Mouse (Mus musculus) brain, embryonic 14.5 days (tissue): Measurements from ENCODE around the gene Zfp423. TPM values are rescaled to one million over a fixed set of nuclear protein-coding genes. Genes with fewer than 3 reads are reported as not detected.

Experiments used
- DNase-seq: peaks from one replicate; pipeline ENCODE4 v3.0.0-alpha.2; 2011; ENCODE audit warnings: low read depth
- CTCF ChIP-seq: fragments of 200-500 bp; IDR thresholded peaks from 2 replicates; pipeline ENCODE4 v1.5.1; 2012; ENCODE audit warnings: inconsistent platforms, mild to moderate bottlenecking, moderate library complexity, borderline replicate concordance; ENCODE audit not compliant: insufficient read depth, insufficient read length; ENCODE audit errors: extremely low read depth
- POLR2A ChIP-seq: fragments of 200-500 bp; IDR thresholded peaks from 2 replicates; pipeline ENCODE4 v1.6.1; 2012; ENCODE audit warnings: mild to moderate bottlenecking, inconsistent platforms, borderline replicate concordance; ENCODE audit not compliant: poor library complexity, insufficient read depth, insufficient read length, severe bottlenecking; ENCODE audit errors: extremely low read depth
- polyA plus RNA-seq: library from polyadenylated mRNA; depleted of rRNA; stranded (reverse); fragments of >200 nt; gene quantifications from 2 replicates; pipeline ENCODE4 v1.2.3, GENCODE M21; 2012

Zfp423 gene
- polyA plus RNA-seq, 1 experiment = 113 TPM

DNA sequence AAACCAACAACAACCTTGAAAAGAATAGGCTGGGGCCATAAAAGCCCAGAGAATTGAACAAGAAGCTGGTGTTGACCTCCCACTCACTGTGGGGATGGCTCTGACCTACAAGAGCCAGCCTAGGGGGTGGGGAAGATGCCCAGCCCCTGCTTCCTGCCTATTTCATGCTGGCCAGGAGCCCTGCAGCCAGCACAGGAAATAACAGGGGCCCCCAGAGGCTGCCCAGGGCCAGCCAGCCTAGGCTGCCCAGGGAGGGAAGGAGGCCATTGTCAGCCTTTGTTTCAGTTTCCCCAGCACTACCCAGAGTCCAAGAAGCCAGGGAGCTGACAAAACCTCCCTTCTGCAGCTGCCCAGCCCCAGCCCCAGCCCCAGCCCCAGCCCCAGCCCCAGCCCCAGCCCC is 67.5 kb downstream of the Zfp423 start:
- TF ChIP-seq POLR2A = no peak
- no peak for TF ChIP-seq CTCF
- DNase-seq = peak; percentile 35

- peak; percentile 47 for DNase-seq
Measured at GRCm38 (mm10) chr8:87887956-87888355, 71.4 kb downstream of the Zfp423 start.

DNA sequence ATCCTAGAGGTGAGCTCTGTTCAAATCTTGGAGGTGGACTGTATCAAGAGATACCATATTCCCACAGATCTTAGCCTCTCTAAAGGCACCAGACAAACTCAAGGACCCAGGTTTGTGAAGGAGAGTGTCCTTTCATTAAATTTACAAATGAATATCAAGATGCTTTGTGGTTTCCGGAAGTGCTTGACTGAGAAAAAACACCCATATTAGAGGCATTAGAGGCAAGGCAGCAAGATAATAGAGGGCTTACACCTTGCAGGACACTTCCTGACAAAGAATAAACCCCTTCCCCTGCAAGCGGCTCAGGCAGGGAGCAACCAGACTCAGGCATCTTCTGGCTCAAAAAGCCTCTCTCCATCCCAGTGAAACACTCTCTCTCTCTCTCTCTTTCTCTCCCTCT is 78.3 kb downstream of the Zfp423 start:
- no peak for DNase-seq
- TF ChIP-seq POLR2A (no peak), CTCF (no peak)

More at GRCm38 (mm10) chr8:87887956-87888355, 71.4 kb downstream of the Zfp423 start:
- no peak for TF ChIP-seq POLR2A
- TF ChIP-seq CTCF = no peak

GRCm38 (mm10) chr8:87875852-87876251 is 83.5 kb downstream of the Zfp423 start:
- TF ChIP-seq POLR2A (no peak), CTCF (no peak)
- DNase-seq = no peak

GRCm38 (mm10) chr8:87875452-87875851 is 83.9 kb downstream of the Zfp423 start:
- DNase-seq = peak; percentile 82
- TF ChIP-seq CTCF = no peak
- no peak for TF ChIP-seq POLR2A

- no peak for TF ChIP-seq CTCF
- TF ChIP-seq POLR2A = no peak
- peak; percentile 72 for DNase-seq
Measured at GRCm38 (mm10) chr8:87872987-87873550, 86.3 kb downstream of the Zfp423 start.

GRCm38 (mm10) chr8:87872356-87872930 is 87.0 kb downstream of the Zfp423 start:
- no peak for DNase-seq
- TF ChIP-seq POLR2A = no peak
- TF ChIP-seq CTCF = no peak

- no peak for DNase-seq
- TF ChIP-seq POLR2A (no peak), CTCF (no peak)
Measured at GRCm38 (mm10) chr8:87866586-87866985, 92.8 kb downstream of the Zfp423 start.

- no peak for DNase-seq
- TF ChIP-seq POLR2A (no peak), CTCF (no peak)
Measured at GRCm38 (mm10) chr8:87864236-87864635, 95.2 kb downstream of the Zfp423 start.

- no peak for DNase-seq
- no peak for TF ChIP-seq POLR2A
- no peak for TF ChIP-seq CTCF
Measured at GRCm38 (mm10) chr8:87863128-87863527, 96.3 kb downstream of the Zfp423 start.

DNA sequence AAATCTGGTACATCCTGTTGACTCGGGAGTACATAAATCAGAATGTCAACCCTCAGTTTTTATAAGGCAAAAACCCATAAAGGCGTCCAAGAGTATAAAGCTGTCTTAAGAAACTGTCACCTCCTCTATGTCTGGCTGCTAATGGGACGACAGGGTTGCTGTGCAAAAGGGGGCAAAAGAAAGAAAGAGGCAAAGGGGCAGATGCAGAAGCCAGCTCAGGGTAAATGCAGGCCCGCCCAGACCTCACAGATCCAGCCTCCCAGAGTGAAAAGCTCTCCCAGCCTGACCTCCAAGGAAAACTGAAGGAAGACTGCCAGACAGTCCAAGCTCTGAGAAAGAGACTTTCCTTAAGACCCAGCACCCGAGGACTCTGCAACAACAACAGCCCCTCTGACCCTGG is 97.7 kb downstream of the Zfp423 start:
- TF ChIP-seq POLR2A = no peak
- no peak for TF ChIP-seq CTCF
- DNase-seq = no peak

- TF ChIP-seq POLR2A (no peak), CTCF (no peak)
- DNase-seq = peak; percentile 58
Measured at GRCm38 (mm10) chr8:87860905-87861304, 98.5 kb downstream of the Zfp423 start.
